Mouse (Mus musculus): ENCODE measurements at regions not wholly inside any gene's neighbourhood (a gene's known extent, or its start where the extent isn't known, plus 50 kb on each side); places are given as distances from the start of the nearest gene placed in this dataset.
"Not testable (repeated sequence)": the region's sequence is repeated elsewhere in the genome, so short reads cannot be mapped to it uniquely, and the experiment has no call there.

GRCm38 (mm10) chr14:73453164-73453563 is 56.7 kb upstream of the Med4 start:
- no peak for DNase-seq (ENCODE audit: low spot score)

- DNase-seq (ENCODE audit: low spot score): peak; percentile 50
Observed at GRCm38 (mm10) chr14:73452321-73453082, 57.3 kb upstream of the Med4 start.

GRCm38 (mm10) chr14:73451291-73452045 is 58.4 kb upstream of the Med4 start:
- no peak for DNase-seq (ENCODE audit: low spot score)

DNA sequence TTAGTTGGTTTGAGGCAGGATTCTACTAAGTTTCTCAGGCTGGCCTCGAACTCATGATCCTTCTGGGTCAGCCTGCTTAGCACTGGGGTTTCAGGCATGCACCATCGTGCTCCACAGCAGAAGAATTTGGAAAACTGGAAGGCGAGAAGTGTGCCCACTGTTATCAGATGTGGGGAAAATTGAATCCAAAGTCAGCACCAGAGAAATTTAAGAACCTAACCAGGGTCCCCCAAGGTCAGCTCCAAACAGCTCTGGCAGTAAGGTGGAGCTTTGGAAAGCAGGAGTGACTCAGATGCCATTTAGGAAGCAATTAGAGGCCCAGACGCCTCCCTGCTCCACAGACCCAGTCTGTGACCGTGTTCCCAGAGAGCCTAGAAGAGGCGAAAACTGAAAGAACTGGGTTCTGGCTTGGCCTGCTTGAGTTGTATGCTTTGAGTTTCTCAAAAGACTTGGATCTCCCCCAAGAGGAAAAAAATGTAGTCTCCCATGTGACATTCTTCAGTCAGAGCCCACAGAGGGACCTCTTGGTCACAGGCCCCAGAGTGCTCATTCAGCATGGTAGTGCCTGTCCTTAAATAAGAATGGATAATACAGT is 59.8 kb upstream of the Med4 start:
- DNase-seq (ENCODE audit: low spot score): peak; percentile 73

GRCm38 (mm10) chr14:73449111-73449510 is 60.7 kb upstream of the Med4 start:
- DNase-seq (ENCODE audit: low spot score): no peak

DNA sequence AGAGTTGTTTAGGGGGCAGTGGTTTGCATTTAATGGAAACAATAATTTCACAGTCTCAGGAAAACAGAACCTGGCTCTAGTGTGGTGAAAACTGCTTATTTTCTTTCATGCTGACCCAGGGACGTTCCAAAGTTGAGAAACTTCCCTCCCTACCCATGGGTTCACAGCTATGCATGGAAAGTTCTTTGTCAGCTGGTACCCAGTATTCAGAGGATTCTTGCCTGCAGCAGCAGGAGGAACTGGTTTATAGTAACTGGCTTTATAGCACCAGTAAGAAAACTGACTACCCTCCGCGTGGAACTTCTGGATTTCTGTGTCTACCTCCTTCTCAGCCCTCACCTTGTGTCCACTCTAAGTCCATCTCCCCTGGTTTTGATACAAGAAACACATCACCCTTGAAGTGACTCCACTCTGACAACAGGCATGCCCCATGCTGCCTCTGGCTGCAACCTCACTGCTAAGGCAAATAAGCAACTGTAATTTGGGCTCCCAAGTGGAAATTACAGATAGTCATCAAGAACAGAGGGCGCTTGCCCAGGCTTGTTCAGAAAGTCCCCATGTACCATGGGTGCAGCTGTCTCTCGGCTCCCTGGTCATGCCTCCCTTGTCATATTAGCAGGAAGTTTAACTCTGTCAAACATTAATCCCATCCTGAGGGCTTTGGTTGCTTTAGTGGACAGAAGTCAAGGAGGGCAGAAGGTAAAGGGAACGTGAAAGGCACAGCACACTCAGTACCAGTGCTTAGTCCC is 60.6 kb upstream of the Itm2b start:
- DNase-seq (ENCODE audit: low spot score): peak; percentile 47

- DNase-seq (ENCODE audit: low spot score): peak; percentile 62
Observed at GRCm38 (mm10) chr14:73444733-73445132, 59.6 kb upstream of the Itm2b start.

- peak; percentile 35 for DNase-seq (ENCODE audit: low spot score)
Observed at GRCm38 (mm10) chr14:73441951-73442716, 57.0 kb upstream of the Itm2b start.

- DNase-seq (ENCODE audit: low spot score): not testable (repeated sequence)
Observed at GRCm38 (mm10) chr14:73441206-73441950, 56.3 kb upstream of the Itm2b start.

DNA sequence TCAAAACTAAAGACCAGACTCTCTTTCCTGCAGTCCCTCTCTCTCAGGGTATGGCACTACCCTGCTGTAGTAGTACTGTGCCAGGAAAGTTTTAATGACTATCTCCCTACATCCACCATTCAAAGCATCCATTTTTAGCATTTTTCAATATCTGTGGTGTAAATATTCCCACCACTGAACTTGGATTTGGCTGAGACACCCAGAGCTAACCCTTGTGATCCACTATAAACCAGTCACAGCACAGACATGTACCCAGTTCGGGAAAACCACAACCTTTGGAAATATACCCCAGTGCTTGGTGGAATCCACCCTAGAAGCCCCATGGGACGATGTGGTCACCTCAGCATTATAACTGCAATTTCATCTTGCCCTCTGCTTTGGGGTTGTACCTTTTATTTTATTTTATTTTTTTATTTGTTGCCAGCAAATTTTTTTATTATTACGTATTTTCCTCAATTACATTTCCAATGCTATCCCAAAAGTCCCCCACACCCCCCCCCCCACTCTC is 54.8 kb upstream of the Itm2b start:
- DNase-seq (ENCODE audit: low spot score): no peak

GRCm38 (mm10) chr14:73435839-73436238 is 50.8 kb upstream of the Itm2b start:
- no peak for DNase-seq (ENCODE audit: low spot score)
